31 mouse cellular contexts compared by ENCODE assay signal in the genomic region with DNA sequence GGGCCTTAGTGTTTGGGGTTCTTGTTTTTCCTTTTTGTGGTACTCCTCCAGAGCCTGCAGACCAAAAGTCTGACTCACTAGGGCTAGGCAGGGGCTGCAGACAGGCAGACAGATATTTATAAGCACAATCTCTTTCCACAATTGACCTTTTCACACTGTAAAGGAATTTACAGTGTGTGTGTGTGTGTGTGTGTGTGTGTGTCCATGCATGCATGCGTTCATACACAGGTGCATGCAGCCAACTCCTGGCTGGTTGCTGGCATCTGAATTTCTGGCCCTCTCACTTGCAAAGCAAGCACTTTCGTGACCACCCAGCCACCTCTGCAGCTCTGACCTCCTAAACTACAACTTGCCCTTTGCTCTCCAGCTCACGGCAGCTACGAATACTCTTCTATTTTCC. TPM values are rescaled to one million over a fixed set of nuclear protein-coding genes. Genes with fewer than 3 reads are reported as not detected.
DNase-seq lines count a peak whose midpoint lies in the region; ATAC-seq and TF ChIP-seq lines count a peak whose summit lies in the region.
"Had no signal": no experiment of that assay in that cellular context is flagged by ENCODE, and none has a peak within 500 bp of the region (broad histone marks: within the 10 kb centered on the region; RNA-seq: fewer than 3 reads in every experiment).

No protein-coding gene starts in this region.

- ATAC-seq in heart, embryonic 16.5 days (replicated peaks; ENCODE audit: extremely low read depth, insufficient read depth, low FRiP score) = no peak
- no peak for ATAC-seq in liver, embryonic 11.5 days (replicated peaks; ENCODE audit: low FRiP score)
- ATAC-seq: CD4-positive, CD25-positive, alpha-beta regulatory T cell, adult 4 months; inflammation-experienced regulatory T-cells, adult 6 months had no signal

- TF ChIP-seq EP300 in heart, adult 2 months (IDR thresholded peaks at IDR 0.05; ENCODE audit: insufficient read depth, low read depth, low read length) = no peak

- 58% methylated on average over 4 of the region's 4 CpGs for WGBS in heart, embryonic 16.5 days
- WGBS in heart, adult 2 months = 55% methylated on average over 4 of the region's 4 CpGs
- 69% methylated on average over 4 of the region's 4 CpGs for WGBS in liver, embryonic 11.5 days

- intact Hi-C loops in heart, adult 2 months (cut with DNase I) = no loop called here

- H3K27ac ChIP-seq in heart, embryonic 16.5 days (ENCODE audit: low read length) = 0 out of 2 replicates have a peak overlapping the region, but pooled peaks have one; percentile 42
- no peak overlapping the region for H3K27ac ChIP-seq in heart, adult 2 months
- H3K27ac ChIP-seq in liver, embryonic 11.5 days (ENCODE audit: low read depth, low read length) = no peak overlapping the region
- peak overlapping the region; percentile 29; the same call in 1 of the 2 replicates for H3K27ac ChIP-seq in brown adipose tissue, adult 24 weeks (replicated peaks; ENCODE audit: low read depth, low read length)
- H3K27ac ChIP-seq: embryonic facial prominence, embryonic 12.5 days; forebrain, embryonic 12.5 days; hindbrain, embryonic 14.5 days; kidney, embryonic 15.5 days; liver, embryonic 15.5 days; lung, embryonic 15.5 days; midbrain, embryonic 10.5 days; stomach, postnatal 0 days had no signal

- peaks cover 18% of the 10 kb centered on the region for H3K4me1 ChIP-seq in heart, embryonic 16.5 days (ENCODE audit: control insufficient read depth, insufficient read depth, low read length)
- H3K4me1 ChIP-seq in heart, adult 2 months (ENCODE audit: control insufficient read depth, insufficient read depth, low read length) = peaks cover 2% of the 10 kb centered on the region
- H3K4me1 ChIP-seq in liver, embryonic 11.5 days (replicated peaks; ENCODE audit: control insufficient read depth, insufficient read depth, low read length) = peaks cover 18% of the 10 kb centered on the region
- peaks cover 10% of the 10 kb centered on the region; the same call in 1 of the 2 replicates for H3K4me1 ChIP-seq in brown adipose tissue, adult 24 weeks (ENCODE audit: control insufficient read depth, insufficient read depth, insufficient read length, low read length)

- H3K36me3 ChIP-seq in heart, embryonic 16.5 days (ENCODE audit: control insufficient read depth, insufficient read depth) = no peaks in the 10 kb centered on the region
- H3K36me3 ChIP-seq in heart, adult 2 months (ENCODE audit: control insufficient read depth, insufficient read depth, low read length) = no peaks in the 10 kb centered on the region
- no peaks in the 10 kb centered on the region for H3K36me3 ChIP-seq in liver, embryonic 11.5 days (ENCODE audit: control insufficient read depth, insufficient read depth, low read length)
- H3K36me3 ChIP-seq: embryonic facial prominence, embryonic 12.5 days; forebrain, embryonic 12.5 days; heart, embryonic 12.5 days; kidney, embryonic 15.5 days; liver, embryonic 15.5 days; lung, embryonic 15.5 days; midbrain, embryonic 10.5 days had no signal

- no peaks in the 10 kb centered on the region for H3K9me3 ChIP-seq in heart, embryonic 16.5 days (replicated peaks; ENCODE audit: control insufficient read depth, low read length)
- H3K9me3 ChIP-seq in liver, embryonic 11.5 days (ENCODE audit: control insufficient read depth, low read length) = no peaks in the 10 kb centered on the region
- H3K9me3 ChIP-seq: embryonic facial prominence, embryonic 12.5 days; forebrain, embryonic 12.5 days; heart, embryonic 12.5 days; kidney, embryonic 15.5 days; liver, embryonic 15.5 days; lung, embryonic 15.5 days; midbrain, embryonic 10.5 days had no signal

- no peak overlapping the region for H3K4me3 ChIP-seq in heart, embryonic 16.5 days (ENCODE audit: low read length)
- no peak overlapping the region for H3K4me3 ChIP-seq in heart, adult 2 months
- no peak overlapping the region for H3K4me3 ChIP-seq in liver, embryonic 11.5 days (ENCODE audit: low read depth, low read length)
- H3K4me3 ChIP-seq in brown adipose tissue, adult 24 weeks (ENCODE audit: insufficient read depth, low read depth, low read length) = no peak overlapping the region
- H3K4me3 ChIP-seq: embryonic facial prominence, embryonic 12.5 days; erythroblast, embryonic 14.5 days; forebrain, embryonic 12.5 days; heart, embryonic 12.5 days; kidney, embryonic 15.5 days; liver, embryonic 15.5 days; lung, embryonic 15.5 days; midbrain, embryonic 10.5 days had no signal

- no peak for TF ChIP-seq CTCF in heart, adult 2 months (IDR thresholded peaks at IDR 0.05)

- no peak for DNase-seq in heart, adult 2 months
- no peak for DNase-seq in liver, embryonic 11.5 days (ENCODE audit: low spot score)
- DNase-seq in liver (no peak), A20 (ENCODE audit: low read depth, low spot score) (peak; percentile 48)
- no peak for DNase-seq in layer of hippocampus, postnatal 36 days
- no peak for DNase-seq in adrenal gland, adult 18-20 months (ENCODE audit: low spot score in 2 of 2)
- DNase-seq: adrenal gland, postnatal 36 days; cerebellum, adult 18-20 months; cerebellum, postnatal 25 days; heart, postnatal 4 days; lung, postnatal 36 days had no signal

- H3K79me2 ChIP-seq in heart, adult 2 months (replicated peaks; ENCODE audit: control insufficient read depth, insufficient read depth, low read length) = no peaks in the 10 kb centered on the region

- H3K4me2 ChIP-seq in heart, embryonic 16.5 days (ENCODE audit: low read depth, low read length) = no peak overlapping the region
- H3K4me2 ChIP-seq in liver, embryonic 11.5 days = peak overlapping the region; percentile 7; the same call in 1 of the 2 replicates
- H3K4me2 ChIP-seq: forebrain, embryonic 12.5 days; heart, embryonic 12.5 days; hindbrain, embryonic 14.5 days; kidney, embryonic 15.5 days; liver, embryonic 15.5 days; lung, embryonic 15.5 days had no signal

- no peaks in the 10 kb centered on the region for H3K27me3 ChIP-seq in heart, embryonic 16.5 days (ENCODE audit: control insufficient read depth, insufficient read depth, low read length)
- no peaks in the 10 kb centered on the region for H3K27me3 ChIP-seq in heart, adult 2 months (ENCODE audit: control insufficient read depth, insufficient read depth, low read length)
- H3K27me3 ChIP-seq in liver, embryonic 11.5 days (replicated peaks; ENCODE audit: control insufficient read depth, insufficient read depth, low read length) = no peaks in the 10 kb centered on the region
- H3K27me3 ChIP-seq: embryonic facial prominence, embryonic 12.5 days; heart, embryonic 12.5 days; liver, embryonic 15.5 days; lung, embryonic 15.5 days had no signal

- H3K9ac ChIP-seq in heart, embryonic 16.5 days (ENCODE audit: low read length) = no peak overlapping the region
- no peak overlapping the region for H3K9ac ChIP-seq in heart, adult 2 months (ENCODE audit: low read depth, low read length)
- H3K9ac ChIP-seq in liver, embryonic 11.5 days (ENCODE audit: low read depth, low read length) = no peak overlapping the region
- H3K9ac ChIP-seq: embryonic facial prominence, embryonic 12.5 days; forebrain, embryonic 12.5 days; hindbrain, embryonic 14.5 days; kidney, embryonic 15.5 days; liver, embryonic 15.5 days; lung, embryonic 15.5 days had no signal

- TF ChIP-seq POLR2A in heart, adult 2 months (IDR thresholded peaks at IDR 0.05; ENCODE audit: insufficient read depth, low read depth, low read length) = no peak

RNA-seq across cellular contexts. Expression of a gene that starts 3.3 kb away (rescaled TPM):
- polyA plus RNA-seq in heart, embryonic 16.5 days (2015; fragmentation: Nextera tagmentation; extraction: Ambion mirVana) = 76.7 and 85.5 TPM in 2 replicates
- 10 to 100 TPM; 37.3 to 37.5 TPM for total RNA-seq in heart, adult 2 months (2021)
- polyA plus RNA-seq in heart, adult 2 months (2012; rRNA removed) = 51.0 and 53.4 TPM in 2 replicates
- 64.3 and 66.3 TPM in 2 replicates for polyA plus RNA-seq in liver, embryonic 11.5 days (2014; fragmentation: Nextera tagmentation; extraction: Ambion mirVana)
- polyA plus RNA-seq in brown adipose tissue, adult 24 weeks (2012; ENCODE audit: insufficient read depth, insufficient read length, missing spikeins) = 13.7 and 23.6 TPM in 2 replicates
- 100 to 1,000 TPM; 250 to 265 TPM for total RNA-seq in layer of hippocampus, postnatal 36 days (2021)
- 10 to 100 TPM; 19.4 to 27.0 TPM for total RNA-seq in adrenal gland, adult 18-20 months (2021)

RNA-seq across cellular contexts. Expression of a gene that starts 33.4 kb away (rescaled TPM):
- polyA plus RNA-seq in heart, embryonic 16.5 days (2015; fragmentation: Nextera tagmentation; extraction: Ambion mirVana) = 136 and 161 TPM in 2 replicates
- total RNA-seq in heart, adult 2 months (2021) = 10 to 100 TPM; 65.3 to 67.6 TPM
- polyA plus RNA-seq in heart, adult 2 months (2012; rRNA removed) = 80.0 and 115 TPM in 2 replicates
- polyA plus RNA-seq in liver, embryonic 11.5 days (2014; fragmentation: Nextera tagmentation; extraction: Ambion mirVana) = 306 and 307 TPM in 2 replicates
- polyA plus RNA-seq in brown adipose tissue, adult 24 weeks (2012; ENCODE audit: insufficient read depth, insufficient read length, missing spikeins) = 84.2 and 89.0 TPM in 2 replicates
- total RNA-seq in layer of hippocampus, postnatal 36 days (2021) = 10 to 100 TPM; 97.1 to 98.9 TPM
- total RNA-seq in adrenal gland, adult 18-20 months (2021) = 100 to 1,000 TPM; 145 to 198 TPM

RNA-seq across cellular contexts. Expression of a gene that starts 43.9 kb away (rescaled TPM):
- polyA plus RNA-seq in heart, embryonic 16.5 days (2015; fragmentation: Nextera tagmentation; extraction: Ambion mirVana) = not detected in 2 replicates
- not detected for total RNA-seq in heart, adult 2 months (2021)
- polyA plus RNA-seq in heart, adult 2 months (2012; rRNA removed) = 0.41 TPM in 1 of 2 replicates, not detected in the other
- polyA plus RNA-seq in liver, embryonic 11.5 days (2014; fragmentation: Nextera tagmentation; extraction: Ambion mirVana) = not detected in 2 replicates
- not detected in 2 replicates for polyA plus RNA-seq in brown adipose tissue, adult 24 weeks (2012; ENCODE audit: insufficient read depth, insufficient read length, missing spikeins)
- not detected for total RNA-seq in layer of hippocampus, postnatal 36 days (2021)
- not detected for total RNA-seq in adrenal gland, adult 18-20 months (2021)
- total RNA-seq: adrenal gland, postnatal 36 days; gastrocnemius, postnatal 4 days; layer of hippocampus, adult 8-10 months; left cerebral cortex, postnatal 36 days; midbrain, postnatal 0 days; neutrophil, adult 5-6 weeks had no signal
- polyA plus RNA-seq: embryonic facial prominence, embryonic 12.5 days; erythroblast, embryonic 14.5 days; forebrain, embryonic 12.5 days; heart, embryonic 12.5 days; hindbrain, embryonic 14.5 days; inflammation-experienced regulatory T-cells, adult 6 months; kidney, embryonic 15.5 days; liver, embryonic 15.5 days; lung, embryonic 15.5 days; midbrain, embryonic 10.5 days; midbrain, postnatal 0 days; urinary bladder, adult 2 months had no signal

RNA-seq across cellular contexts. Expression of a gene that starts 55.5 kb away (rescaled TPM):
- 28.8 and 32.0 TPM in 2 replicates for polyA plus RNA-seq in heart, embryonic 16.5 days (2015; fragmentation: Nextera tagmentation; extraction: Ambion mirVana)
- total RNA-seq in heart, adult 2 months (2021) = 10 to 100 TPM; 70.1 to 76.5 TPM
- 69.3 and 86.7 TPM in 2 replicates for polyA plus RNA-seq in heart, adult 2 months (2012; rRNA removed)
- polyA plus RNA-seq in liver, embryonic 11.5 days (2014; fragmentation: Nextera tagmentation; extraction: Ambion mirVana) = 65.8 and 67.7 TPM in 2 replicates
- polyA plus RNA-seq in brown adipose tissue, adult 24 weeks (2012; ENCODE audit: insufficient read depth, insufficient read length, missing spikeins) = 36.6 and 42.2 TPM in 2 replicates
- 100 to 1,000 TPM; 109 to 111 TPM for total RNA-seq in layer of hippocampus, postnatal 36 days (2021)
- total RNA-seq in adrenal gland, adult 18-20 months (2021) = 10 to 100 TPM; 72.9 to 96.6 TPM

RNA-seq across cellular contexts. Expression of a gene that starts 56.2 kb away (rescaled TPM):
- polyA plus RNA-seq in heart, embryonic 16.5 days (2015; fragmentation: Nextera tagmentation; extraction: Ambion mirVana) = 136 and 139 TPM in 2 replicates
- total RNA-seq in heart, adult 2 months (2021) = 100 to 1,000 TPM in 1 of 2 experiments, 10 to 100 TPM in 1; 94.3 to 104 TPM
- polyA plus RNA-seq in heart, adult 2 months (2012; rRNA removed) = 118 TPM in 2 replicates
- 111 and 120 TPM in 2 replicates for polyA plus RNA-seq in liver, embryonic 11.5 days (2014; fragmentation: Nextera tagmentation; extraction: Ambion mirVana)
- 209 and 224 TPM in 2 replicates for polyA plus RNA-seq in brown adipose tissue, adult 24 weeks (2012; ENCODE audit: insufficient read depth, insufficient read length, missing spikeins)
- 100 to 1,000 TPM in 1 of 2 experiments, 10 to 100 TPM in 1; 91.0 to 111 TPM for total RNA-seq in layer of hippocampus, postnatal 36 days (2021)
- total RNA-seq in adrenal gland, adult 18-20 months (2021) = 100 to 1,000 TPM; 156 to 164 TPM

Comparison
In these comparisons a context has a peak if more than half of its experiments do, and no peak if none do; other contexts are left out.
1. H3K27ac ChIP-seq: peak in heart, embryonic 16.5 days (single experiment) and brown adipose tissue, adult 24 weeks (single experiment); none in heart, adult 2 months (single experiment) and liver, embryonic 11.5 days (single experiment).